Mouse (Mus musculus): ENCODE data around the gene Pard3. TPM values are rescaled to one million over a fixed set of nuclear protein-coding genes. Genes with fewer than 3 reads are reported as not detected.
"Not testable (repeated sequence)": the region's sequence is repeated elsewhere in the genome, so short reads cannot be mapped to it uniquely, and the experiment has no call there.

Pard3 gene
- polyA plus RNA-seq, 1 experiment from 2014 or later = 16.1 TPM

- Histone ChIP-seq H3K36me3 (no peaks in the 10 kb centered on the region), H3K9me3 (replicated peaks) (no peaks in the 10 kb centered on the region), H3K4me2 (no peak overlapping the region), H3K9ac (replicated peaks) (no peak overlapping the region), H3K27ac (replicated peaks) (no peak overlapping the region), H3K27me3 (replicated peaks) (no peaks in the 10 kb centered on the region), H3K4me3 (replicated peaks) (no peak overlapping the region), H3K4me1 (no peaks in the 10 kb centered on the region)
- ATAC-seq (ENCODE audit: low FRiP score) = no peak
- 96% methylated on average over 5 of the region's 5 CpGs for WGBS
Observed at GRCm38 (mm10) chr8:127169361-127169760, 105.7 kb downstream of the Pard3 start.

DNA sequence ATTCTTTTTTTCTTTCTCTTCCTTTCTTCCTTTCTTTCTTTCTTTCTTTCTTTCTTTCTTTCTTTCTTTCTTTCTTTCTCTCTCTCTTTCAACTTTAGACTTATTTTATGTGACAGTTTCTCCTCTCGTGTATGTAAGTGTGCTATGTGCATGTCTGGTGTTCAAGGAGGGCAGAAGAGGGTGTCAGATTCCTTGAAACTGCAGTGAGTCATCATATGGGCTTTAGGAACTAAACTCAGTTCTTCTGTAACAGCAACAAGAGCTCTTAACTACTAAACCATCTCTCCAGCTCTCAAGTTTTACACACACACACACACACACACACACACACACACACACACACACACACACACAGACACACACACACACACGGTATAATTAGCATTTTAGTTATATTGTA lies 106.7 kb downstream of the Pard3 start:
- not testable (repeated sequence) for H3K9me3 ChIP-seq (replicated peaks); H3K27me3 ChIP-seq (replicated peaks); H3K36me3 ChIP-seq; H3K27ac ChIP-seq (replicated peaks); H3K4me1 ChIP-seq; ATAC-seq (ENCODE audit: low FRiP score); H3K4me3 ChIP-seq (replicated peaks); H3K4me2 ChIP-seq; H3K9ac ChIP-seq (replicated peaks)
- whole genome bisulfite sequencing = 73% methylated on average over 2 of the region's 2 CpGs

DNA sequence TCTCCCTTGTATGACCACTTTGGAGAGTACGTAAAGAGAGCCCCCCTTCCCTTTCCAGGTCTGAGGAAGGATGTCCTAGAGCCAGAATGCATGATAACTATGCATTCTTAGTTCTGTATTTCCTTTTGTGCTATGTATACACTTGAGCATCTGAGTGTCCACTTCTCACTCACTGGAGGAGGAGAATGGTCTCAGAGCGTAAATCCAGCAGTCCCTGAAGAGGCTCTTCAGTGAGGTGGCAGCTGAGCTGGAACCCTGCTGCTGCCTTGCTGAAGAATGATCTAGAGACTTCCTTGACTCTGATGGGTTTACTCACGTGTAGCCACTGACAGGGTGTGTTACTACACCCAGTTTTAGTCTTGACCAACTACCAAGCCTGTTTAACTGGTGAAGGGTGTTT lies 107.2 kb downstream of the Pard3 start:
- Histone ChIP-seq H3K27me3 (replicated peaks) (no peaks in the 10 kb centered on the region), H3K9ac (replicated peaks) (no peak overlapping the region), H3K4me3 (replicated peaks) (no peak overlapping the region), H3K27ac (replicated peaks) (no peak overlapping the region), H3K4me1 (no peaks in the 10 kb centered on the region), H3K36me3 (no peaks in the 10 kb centered on the region), H3K4me2 (no peak overlapping the region), H3K9me3 (replicated peaks) (no peaks in the 10 kb centered on the region)
- WGBS = 91% methylated on average over 3 of the region's 3 CpGs
- no peak for ATAC-seq (ENCODE audit: low FRiP score)

- Histone ChIP-seq H3K4me2 (no peak overlapping the region), H3K27ac (replicated peaks) (no peak overlapping the region), H3K4me3 (replicated peaks) (no peak overlapping the region), H3K27me3 (replicated peaks) (no peaks in the 10 kb centered on the region), H3K36me3 (no peaks in the 10 kb centered on the region), H3K9ac (replicated peaks) (no peak overlapping the region), H3K9me3 (replicated peaks) (no peaks in the 10 kb centered on the region), H3K4me1 (no peaks in the 10 kb centered on the region)
- WGBS = 94% methylated on average over 5 of the region's 5 CpGs
- ATAC-seq (ENCODE audit: low FRiP score) = no peak
Observed at GRCm38 (mm10) chr8:127173483-127173882, 109.8 kb downstream of the Pard3 start.

- 91% methylated on average over 6 of the region's 6 CpGs for WGBS
- no peak for ATAC-seq (ENCODE audit: low FRiP score)
Observed at GRCm38 (mm10) chr8:127174411-127174810, 110.7 kb downstream of the Pard3 start.

DNA sequence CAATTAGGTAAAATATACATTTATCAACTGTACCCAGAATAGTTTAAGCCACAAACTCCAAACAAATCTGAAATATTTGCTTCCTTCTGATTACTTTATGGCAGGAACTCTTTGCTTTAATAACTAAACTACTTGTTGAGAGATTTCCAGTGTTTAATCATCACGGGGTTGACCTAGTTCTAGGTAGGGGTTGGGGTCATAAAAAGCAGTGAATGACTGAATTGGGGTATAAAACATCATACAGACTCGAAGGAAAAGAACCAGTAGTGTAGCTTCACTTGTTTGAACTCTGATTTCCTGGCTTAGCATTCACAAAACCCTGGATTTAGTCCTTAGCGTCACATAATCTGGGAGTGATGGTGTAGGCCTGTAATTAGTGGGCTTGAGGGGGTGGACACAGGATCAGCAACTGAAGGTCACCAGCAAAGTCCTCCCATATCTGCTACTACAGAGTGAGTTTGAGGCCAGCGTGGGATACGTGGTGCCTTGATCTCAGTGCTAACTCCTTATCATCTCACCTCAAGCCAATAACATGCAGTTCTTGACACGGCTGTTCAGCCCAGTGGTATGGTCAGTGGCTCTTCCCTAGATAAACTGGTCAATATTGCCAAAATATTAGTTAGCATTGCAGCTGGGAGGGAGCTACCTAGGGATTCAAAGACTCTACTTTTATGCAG lies 111.6 kb downstream of the Pard3 start:
- Histone ChIP-seq H3K27me3 (replicated peaks) (no peaks in the 10 kb centered on the region), H3K4me3 (replicated peaks) (no peak overlapping the region), H3K4me1 (no peaks in the 10 kb centered on the region), H3K36me3 (no peaks in the 10 kb centered on the region), H3K9me3 (replicated peaks) (no peaks in the 10 kb centered on the region), H3K27ac (replicated peaks) (no peak overlapping the region), H3K4me2 (no peak overlapping the region), H3K9ac (replicated peaks) (no peak overlapping the region)
- WGBS = 51% methylated on average over 6 of the region's 6 CpGs
- ATAC-seq (ENCODE audit: low FRiP score) = no peak

More at GRCm38 (mm10) chr8:127174411-127174810, 110.7 kb downstream of the Pard3 start:
- H3K27ac ChIP-seq (replicated peaks) = no peak overlapping the region
- H3K27me3 ChIP-seq (replicated peaks) = no peaks in the 10 kb centered on the region
- no peaks in the 10 kb centered on the region for H3K9me3 ChIP-seq (replicated peaks)
- H3K9ac ChIP-seq (replicated peaks) = no peak overlapping the region
- no peak overlapping the region for H3K4me3 ChIP-seq (replicated peaks)
- no peaks in the 10 kb centered on the region for H3K36me3 ChIP-seq
- H3K4me2 ChIP-seq = no peak overlapping the region
- H3K4me1 ChIP-seq = no peaks in the 10 kb centered on the region

DNA sequence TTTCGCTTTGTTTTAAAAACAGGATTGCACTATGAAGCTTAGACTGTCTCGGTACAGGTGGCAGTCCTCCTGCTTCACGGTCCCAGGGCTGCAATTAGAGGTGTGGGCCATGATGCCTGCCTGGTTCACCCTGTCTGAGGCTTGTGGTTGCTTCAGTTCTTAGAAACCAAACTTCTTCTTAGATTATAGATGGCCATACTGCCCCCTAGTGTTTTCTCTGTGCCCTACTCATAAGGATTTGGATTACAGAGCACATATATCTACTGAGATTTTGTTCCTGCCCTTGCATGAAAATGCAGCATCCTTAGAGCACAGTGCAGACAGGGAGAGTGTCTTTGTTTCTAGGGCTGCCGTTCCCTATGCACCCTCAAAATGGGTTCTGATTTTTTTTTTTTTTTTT lies 114.9 kb downstream of the Pard3 start:
- no peaks in the 10 kb centered on the region for H3K27me3 ChIP-seq (replicated peaks)
- peaks cover 9% of the 10 kb centered on the region for H3K4me1 ChIP-seq
- no peak overlapping the region for H3K9ac ChIP-seq (replicated peaks)
- WGBS = 54% methylated on average over 4 of the region's 4 CpGs
- no peaks in the 10 kb centered on the region for H3K36me3 ChIP-seq
- H3K4me3 ChIP-seq (replicated peaks) = no peak overlapping the region
- H3K27ac ChIP-seq (replicated peaks) = no peak overlapping the region
- peak; percentile 83 for ATAC-seq (ENCODE audit: low FRiP score)
- no peak overlapping the region for H3K4me2 ChIP-seq
- H3K9me3 ChIP-seq (replicated peaks) = no peaks in the 10 kb centered on the region

GRCm38 (mm10) chr8:127181246-127181645 lies 117.6 kb downstream of the Pard3 start:
- ATAC-seq (ENCODE audit: low FRiP score) = no peak
- no peak overlapping the region for H3K27ac ChIP-seq (replicated peaks)
- H3K9me3 ChIP-seq (replicated peaks) = no peaks in the 10 kb centered on the region
- no peak overlapping the region for H3K4me3 ChIP-seq (replicated peaks)
- no peaks in the 10 kb centered on the region for H3K27me3 ChIP-seq (replicated peaks)
- no peak overlapping the region for H3K9ac ChIP-seq (replicated peaks)
- WGBS = 92% methylated on average over 3 of the region's 3 CpGs
- peaks cover 23% of the 10 kb centered on the region for H3K4me1 ChIP-seq
- H3K36me3 ChIP-seq = no peaks in the 10 kb centered on the region
- H3K4me2 ChIP-seq = no peak overlapping the region

DNA sequence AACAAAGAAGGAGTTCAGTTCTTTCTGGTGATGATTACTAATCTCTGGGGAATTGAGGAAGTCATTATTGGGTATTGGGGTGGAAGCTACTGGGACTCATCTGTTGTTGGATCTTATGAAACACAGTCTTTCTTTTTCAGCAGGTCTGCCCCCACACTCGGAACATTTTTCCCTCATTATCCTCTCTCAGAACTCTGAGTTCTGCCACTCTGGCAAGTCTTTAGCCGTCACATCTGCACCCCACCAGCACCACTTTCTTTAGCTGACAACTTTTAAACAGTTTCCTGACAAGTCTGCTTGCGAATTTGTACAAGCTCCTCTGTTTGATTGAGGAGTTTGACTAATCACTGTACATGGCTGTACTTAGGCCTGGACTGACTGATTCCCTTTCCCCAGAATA lies 118.4 kb downstream of the Pard3 start:
- ATAC-seq (ENCODE audit: low FRiP score) = no peak
- no peak overlapping the region for H3K4me3 ChIP-seq (replicated peaks)
- WGBS = 77% methylated on average over 3 of the region's 3 CpGs
- H3K4me2 ChIP-seq = no peak overlapping the region
- H3K27me3 ChIP-seq (replicated peaks) = no peaks in the 10 kb centered on the region
- H3K27ac ChIP-seq (replicated peaks) = no peak overlapping the region
- no peak overlapping the region for H3K9ac ChIP-seq (replicated peaks)
- peaks cover 25% of the 10 kb centered on the region for H3K4me1 ChIP-seq
- H3K36me3 ChIP-seq = no peaks in the 10 kb centered on the region
- H3K9me3 ChIP-seq (replicated peaks) = no peaks in the 10 kb centered on the region

- WGBS = 65% methylated on average over 2 of the region's 2 CpGs
Observed at GRCm38 (mm10) chr8:127183533-127183932, 119.8 kb downstream of the Pard3 start.

DNA sequence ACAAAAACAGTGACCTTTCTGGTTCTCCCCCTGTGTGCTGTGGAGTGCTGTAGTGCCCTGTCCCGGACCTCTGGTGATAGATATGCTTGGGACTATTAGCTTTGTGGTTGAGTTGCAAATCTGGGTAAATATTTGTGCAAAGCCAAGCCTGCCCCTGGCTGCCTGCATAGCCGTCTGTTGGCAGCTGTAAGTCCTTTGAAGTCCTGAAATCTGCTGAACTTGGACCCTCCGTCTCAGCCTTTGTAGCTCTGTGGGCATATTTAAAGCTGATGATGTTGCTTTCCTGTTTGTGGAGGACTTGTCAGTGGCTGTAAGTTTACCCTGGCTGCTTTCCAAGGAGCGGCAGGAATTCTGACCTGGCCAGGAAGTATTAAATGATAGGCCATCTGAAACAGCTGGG lies 120.3 kb downstream of the Pard3 start:
- no peak for ATAC-seq (ENCODE audit: low FRiP score)
- H3K4me1 ChIP-seq = peaks cover 27% of the 10 kb centered on the region
- no peaks in the 10 kb centered on the region for H3K36me3 ChIP-seq
- H3K9me3 ChIP-seq (replicated peaks) = no peaks in the 10 kb centered on the region
- H3K9ac ChIP-seq (replicated peaks) = no peak overlapping the region
- 0 out of 2 replicates have a peak overlapping the region, but pooled peaks have one; percentile 28 for H3K27ac ChIP-seq (replicated peaks)
- 44% methylated on average over 4 of the region's 4 CpGs for WGBS
- no peaks in the 10 kb centered on the region for H3K27me3 ChIP-seq (replicated peaks)
- H3K4me3 ChIP-seq (replicated peaks) = no peak overlapping the region
- no peak overlapping the region for H3K4me2 ChIP-seq

More at GRCm38 (mm10) chr8:127183533-127183932, 119.8 kb downstream of the Pard3 start:
- no peak overlapping the region for H3K4me3 ChIP-seq (replicated peaks)
- ATAC-seq (ENCODE audit: low FRiP score) = no peak
- H3K9me3 ChIP-seq (replicated peaks) = no peaks in the 10 kb centered on the region
- H3K4me2 ChIP-seq = no peak overlapping the region
- no peaks in the 10 kb centered on the region for H3K27me3 ChIP-seq (replicated peaks)
- H3K27ac ChIP-seq (replicated peaks) = 0 out of 2 replicates have a peak overlapping the region, but pooled peaks have one; percentile 28
- H3K9ac ChIP-seq (replicated peaks) = no peak overlapping the region
- H3K36me3 ChIP-seq = no peaks in the 10 kb centered on the region
- peaks cover 27% of the 10 kb centered on the region for H3K4me1 ChIP-seq

GRCm38 (mm10) chr8:127185897-127186296 lies 122.2 kb downstream of the Pard3 start:
- 56% methylated on average over 7 of the region's 7 CpGs for WGBS
- no peaks in the 10 kb centered on the region for H3K36me3 ChIP-seq
- peaks cover 43% of the 10 kb centered on the region for H3K4me1 ChIP-seq
- no peak for ATAC-seq (ENCODE audit: low FRiP score)
- H3K27me3 ChIP-seq (replicated peaks) = no peaks in the 10 kb centered on the region
- H3K9me3 ChIP-seq (replicated peaks) = no peaks in the 10 kb centered on the region
- no peak overlapping the region for H3K4me3 ChIP-seq (replicated peaks)
- H3K4me2 ChIP-seq = no peak overlapping the region
- no peak overlapping the region for H3K27ac ChIP-seq (replicated peaks)
- H3K9ac ChIP-seq (replicated peaks) = no peak overlapping the region
